Mouse (Mus musculus) liver, embryonic 14.5 days (tissue): Measurements from ENCODE around the gene Tec.

Experiments
- CTCF ChIP-seq: IDR thresholded peaks from 2 replicates; pipeline ENCODE4 v1.5.1; 2016; ENCODE audit warnings: antibody characterized with exemption, low read depth, control low read depth
- EP300 ChIP-seq: IDR thresholded peaks from 2 replicates; pipeline ENCODE4 v1.6.1; 2016; ENCODE audit warnings: antibody characterized with exemption, low read depth

DNA sequence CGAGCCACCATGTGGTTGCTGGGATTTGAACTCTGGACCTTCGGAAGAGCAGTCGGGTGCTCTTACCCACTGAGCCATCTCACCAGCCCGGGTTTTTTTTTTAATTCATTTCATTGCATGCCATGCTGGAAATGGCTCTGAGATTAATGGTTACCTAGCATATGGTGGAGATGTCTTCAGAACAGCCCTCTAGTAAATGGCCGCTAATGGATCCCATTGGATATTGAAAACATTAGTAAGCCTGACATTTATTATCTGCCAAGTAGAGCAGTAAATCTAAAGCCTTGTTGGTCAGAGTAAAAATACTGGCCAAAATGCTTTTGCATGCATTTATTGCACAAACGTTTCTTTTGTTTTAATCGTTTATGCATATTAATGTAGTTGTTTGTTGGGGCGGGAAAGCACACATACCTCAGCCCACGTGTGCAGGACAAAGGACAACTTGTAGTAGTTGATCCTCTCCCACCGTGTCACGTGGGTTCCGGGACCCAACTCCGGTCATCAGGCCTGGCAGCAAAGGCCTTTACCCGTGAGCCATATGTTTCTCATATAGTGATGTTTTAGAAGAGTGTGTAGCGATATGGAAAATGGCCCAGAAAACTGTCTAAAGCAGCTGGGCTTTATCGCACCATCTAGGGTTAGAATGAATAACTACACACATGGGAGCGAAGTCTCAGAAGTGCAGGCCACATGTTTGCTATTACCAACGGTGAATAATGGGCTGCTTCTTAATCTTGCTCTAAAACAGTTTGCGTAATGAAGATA, 18.4 kb upstream of the Tec start:
- TF ChIP-seq CTCF (no peak), EP300 (no peak)
